Mouse (Mus musculus) adrenal gland, adult (tissue): ENCODE results near the gene Nrp2.
A peak's percentile ranks its signal among the peaks of the same experiment; 100 is the strongest.

Source experiments
- DNase-seq, 2 experiments: peaks; one replicate each; pipeline ENCODE4 v3.0.0; 2022 to 2023; ENCODE audit warnings: low spot score in 1 of 2; ENCODE audit not compliant: inconsistent age in 2 of 2

The Nrp2 gene

GRCm38 (mm10) chr1:62806014-62806413 is 102.9 kb downstream of the Nrp2 start:
- DNase-seq, result no peak

GRCm38 (mm10) chr1:62808395-62808794 is 105.3 kb downstream of the Nrp2 start:
- DNase-seq, result no peak

GRCm38 (mm10) chr1:62809601-62810228 is 106.6 kb downstream of the Nrp2 start:
- no peak for DNase-seq

GRCm38 (mm10) chr1:62811141-62811540 is 108.1 kb downstream of the Nrp2 start:
- DNase-seq, result no peak

- DNase-seq, result no peak
These were observed 109.9 kb downstream of the Nrp2 start for GRCm38 (mm10) chr1:62812701-62813684.

GRCm38 (mm10) chr1:62813938-62814337 is 110.9 kb downstream of the Nrp2 start:
- DNase-seq, result no peak

- DNase-seq, result no peak
These were observed 114.5 kb downstream of the Nrp2 start for GRCm38 (mm10) chr1:62817566-62817965.

GRCm38 (mm10) chr1:62820170-62820569 is 117.1 kb downstream of the Nrp2 start:
- DNase-seq, result no peak

GRCm38 (mm10) chr1:62821509-62822398 is 118.7 kb downstream of the Nrp2 start:
- DNase-seq, result no peak

- DNase-seq, result peak in 1 of 2 experiments; percentile 71
These were observed 120.6 kb downstream of the Nrp2 start for GRCm38 (mm10) chr1:62823549-62824195.

- DNase-seq, result no peak
These were observed 123.0 kb downstream of the Nrp2 start for GRCm38 (mm10) chr1:62825822-62826765.

- DNase-seq, result peak in 1 of 2 experiments; percentile 32
These were observed 124.2 kb downstream of the Nrp2 start for GRCm38 (mm10) chr1:62827316-62827715.

GRCm38 (mm10) chr1:62828156-62828555 is 125.1 kb downstream of the Nrp2 start:
- no peak for DNase-seq

- no peak for DNase-seq
These were observed 126.8 kb downstream of the Nrp2 start for GRCm38 (mm10) chr1:62829690-62830417.

GRCm38 (mm10) chr1:62830418-62830769 is 127.3 kb downstream of the Nrp2 start:
- DNase-seq, result no peak

GRCm38 (mm10) chr1:62831725-62832455 is 128.8 kb downstream of the Nrp2 start:
- no peak for DNase-seq

- no peak for DNase-seq
These were observed 130.3 kb downstream of the Nrp2 start for GRCm38 (mm10) chr1:62833356-62833755.
